Mouse (Mus musculus) heart, adult 2 months (tissue): ENCODE results near the gene Gm20075.

Source experiments
- CTCF ChIP-seq: fragments of 200-600 bp; IDR thresholded peaks from 2 replicates; pipeline ENCODE4 v1.8.1; 2022; ENCODE audit warnings: antibody characterized with exemption, mild to moderate bottlenecking, moderate library complexity
- POLR2A ChIP-seq: fragments of 200-500 bp; IDR thresholded peaks from 2 replicates; pipeline ENCODE4 v1.6.1; 2011; ENCODE audit warnings: mild to moderate bottlenecking, low read depth, low read length, control low read depth; ENCODE audit not compliant: insufficient read depth

GRCm38 (mm10) chr13:96106367-96106766 lies 25.2 kb upstream of the Gm20075 start:
- TF ChIP-seq POLR2A (no peak), CTCF (no peak)
